Mouse (Mus musculus): ENCODE data around the gene Fgf2. TPM values are rescaled to one million over a fixed set of nuclear protein-coding genes. Genes with fewer than 3 reads are reported as not detected.

The Fgf2 gene
- total and polyA plus RNA-seq, 3 experiments: 0.25 to 0.70 TPM; not detected in 1

GRCm38 (mm10) chr3:37349166-37349548, 1.0 kb downstream of the Fgf2 start:
- peaks cover 0 to 3% of the 10 kb centered on the region in 2 experiments; a peak in 3 of 4 replicates for H3K4me1 ChIP-seq (ENCODE audit: control insufficient read depth in 1 of 2, insufficient read depth in 2 of 2)
- TF ChIP-seq EP300 (IDR thresholded peaks at IDR 0.05; ENCODE audit: low read length) (no peak), ZNF384 (IDR thresholded peaks at IDR 0.05; ENCODE audit: low read depth, low read length) (no peak), MXI1 (IDR thresholded peaks at IDR 0.05; ENCODE audit: low read depth, low read length) (no peak), MYC (IDR thresholded peaks at IDR 0.05; ENCODE audit: low read depth, low read length) (no peak), ZKSCAN1 (IDR thresholded peaks at IDR 0.05; ENCODE audit: borderline replicate concordance, low read depth, low read length) (no peak), MAZ (IDR thresholded peaks at IDR 0.05; ENCODE audit: low read depth, low read length) (no peak), RCOR1 (conservative IDR thresholded peaks at IDR 0.05; ENCODE audit: low read depth, low read length) (no peak), BHLHE40 (IDR thresholded peaks at IDR 0.05; ENCODE audit: low read depth, low read length) (no peak), HCFC1 (IDR thresholded peaks at IDR 0.05; ENCODE audit: low read depth, low read length) (no peak), UBTF (IDR thresholded peaks at IDR 0.05; ENCODE audit: low read depth, low read length) (no peak), MAX (IDR thresholded peaks at IDR 0.05; ENCODE audit: low read length) (no peak), IRF4 (IDR thresholded peaks at IDR 0.05; ENCODE audit: low read depth, low read length) (no peak), MEF2A (IDR thresholded peaks at IDR 0.05; ENCODE audit: borderline replicate concordance, low read depth, low read length) (no peak)
- H3K4me2 ChIP-seq (ENCODE audit: insufficient read depth, low read depth, poor library complexity, severe bottlenecking): no peak overlapping the region
- no peak overlapping the region for H3K27ac ChIP-seq (ENCODE audit: insufficient read depth, low read depth)
- H3K9ac ChIP-seq (ENCODE audit: insufficient read depth, low read depth): no peak overlapping the region
- dilution Hi-C loops (cut with MboI; ENCODE audit: extremely low pct_ligation_motif_present, extremely low pct_unique_long_range_greater_than_20kb, low sequenced_read_pairs) (no loop called here), in situ Hi-C loops (cut with MboI; ENCODE audit: low pct_ligation_motif_present, low pct_unique_long_range_greater_than_20kb, low sequenced_read_pairs) (no loop called here)
- H3K36me3 ChIP-seq (replicated peaks in 1 of 2; ENCODE audit: control insufficient read depth in 1 of 2, insufficient read depth in 1 of 2, low read length in 1 of 2): no peaks in the 10 kb centered on the region
- DNase-seq (ENCODE audit: extremely low read depth): no peak
- no peak overlapping the region for H3K4me3 ChIP-seq (replicated peaks in 1 of 3; ENCODE audit: low read depth in 2 of 3, low read length in 2 of 3, poor library complexity in 1 of 3)
- no peaks in the 10 kb centered on the region for H3K79me2 ChIP-seq (replicated peaks; ENCODE audit: control insufficient read depth, extremely low read depth, insufficient read depth, poor library complexity, severe bottlenecking)
- peaks cover 3% of the 10 kb centered on the region for H3K27me3 ChIP-seq (replicated peaks)
- H3K9me3 ChIP-seq (replicated peaks; ENCODE audit: low read length): no peaks in the 10 kb centered on the region

- DNase-seq (ENCODE audit: extremely low read depth): no peak
- no peak for TF ChIP-seq PAX5 (IDR thresholded peaks at IDR 0.05; ENCODE audit: low read length)
- no peak for TF ChIP-seq KAT2A (IDR thresholded peaks at IDR 0.05; ENCODE audit: insufficient replicate concordance, low read length)
- TF ChIP-seq POLR2A (IDR thresholded peaks at IDR 0.05; ENCODE audit: low read depth, low read length): no peak
- no peak for TF ChIP-seq ETS1 (conservative IDR thresholded peaks at IDR 0.05; ENCODE audit: low read depth, low read length)
- TF ChIP-seq CTCF (conservative IDR thresholded peaks at IDR 0.05 in 1 of 2, IDR thresholded peaks at IDR 0.05 in 1 of 2; ENCODE audit: low read depth in 2 of 2, low read length in 2 of 2): no peak
- no peak for TF ChIP-seq NRF1 (IDR thresholded peaks at IDR 0.05; ENCODE audit: low read depth, low read length)
- no peak for TF ChIP-seq ELF1 (IDR thresholded peaks at IDR 0.05; ENCODE audit: low read depth, low read length)
- no peak for TF ChIP-seq MXI1 (IDR thresholded peaks at IDR 0.05; ENCODE audit: low read depth, low read length)
- no peak for TF ChIP-seq MAFK (IDR thresholded peaks at IDR 0.05; ENCODE audit: insufficient replicate concordance, low read length)
- TF ChIP-seq TBP (conservative IDR thresholded peaks at IDR 0.05; ENCODE audit: low read depth, low read length): no peak
- no peak for TF ChIP-seq USF2 (conservative IDR thresholded peaks at IDR 0.05; ENCODE audit: low read depth, low read length)
- TF ChIP-seq E2F4 (IDR thresholded peaks at IDR 0.05; ENCODE audit: insufficient replicate concordance, low read depth, low read length): no peak
- dilution Hi-C loops (cut with MboI; ENCODE audit: extremely low pct_ligation_motif_present, extremely low pct_unique_long_range_greater_than_20kb, low sequenced_read_pairs): no loop called here
- Histone ChIP-seq H3K27ac (ENCODE audit: insufficient read depth, low read depth) (no peak overlapping the region), H3K27me3 (replicated peaks) (no peaks in the 10 kb centered on the region), H3K4me3 (replicated peaks in 1 of 3; ENCODE audit: low read depth in 2 of 3, low read length in 2 of 3, poor library complexity in 1 of 3) (no peak overlapping the region), H3K4me1 (ENCODE audit: control insufficient read depth in 1 of 2, insufficient read depth in 2 of 2) (no peaks in the 10 kb centered on the region; a peak in 1 of 4 replicates), H3K36me3 (replicated peaks in 1 of 2; ENCODE audit: control insufficient read depth in 1 of 2, insufficient read depth in 1 of 2, low read length in 1 of 2) (no peaks in the 10 kb centered on the region), H3K4me2 (ENCODE audit: insufficient read depth, low read depth, poor library complexity, severe bottlenecking) (no peak overlapping the region), H3K9me3 (replicated peaks; ENCODE audit: low read length) (no peaks in the 10 kb centered on the region), H3K9ac (ENCODE audit: insufficient read depth, low read depth) (no peak overlapping the region), H3K79me2 (replicated peaks; ENCODE audit: control insufficient read depth, extremely low read depth, insufficient read depth, poor library complexity, severe bottlenecking) (no peaks in the 10 kb centered on the region)
- in situ Hi-C loops (cut with MboI; ENCODE audit: low pct_ligation_motif_present, low pct_unique_long_range_greater_than_20kb, low sequenced_read_pairs): no loop called here
These were observed 2.2 kb downstream of the Fgf2 start for GRCm38 (mm10) chr3:37350386-37350785.
